Mouse (Mus musculus) C2C12 (cell line): Measurements from ENCODE around the gene Nsun7. TPM values are rescaled to one million over a fixed set of nuclear protein-coding genes. Genes with fewer than 3 reads are reported as not detected.

Experiments
- H3K27me3 ChIP-seq: one replicate; pipeline ENCODE4 v1.6.1; 2011; ENCODE audit not compliant: control insufficient read depth, insufficient read depth, insufficient read length
- H3K36me3 ChIP-seq: one replicate; pipeline ENCODE4 v1.6.1; 2011; ENCODE audit not compliant: control insufficient read depth, insufficient read depth
- H3K4me3 ChIP-seq: one replicate; pipeline ENCODE4 v1.5.1; 2011; ENCODE audit warnings: mild to moderate bottlenecking, control low read depth; ENCODE audit not compliant: poor library complexity, insufficient read depth, severe bottlenecking
- H3K79me2 ChIP-seq: one replicate; pipeline ENCODE4 v1.6.1; 2011; ENCODE audit not compliant: control insufficient read depth, insufficient read depth
- H3K79me3 ChIP-seq: one replicate; pipeline ENCODE4 v1.6.1; 2011; ENCODE audit warnings: low read depth, control low read depth
- H3ac ChIP-seq: one replicate; pipeline ENCODE3; 2011; ENCODE audit warnings: low read depth; ENCODE audit not compliant: control insufficient read depth, insufficient read length
- CEBPB ChIP-seq: IDR thresholded peaks from one replicate; pipeline ENCODE4 v1.6.1; 2011; ENCODE audit warnings: low read depth, mild to moderate bottlenecking, control low read depth, moderate library complexity
- CTCF ChIP-seq: IDR thresholded peaks from one replicate; pipeline ENCODE4 v1.5.1; 2011; ENCODE audit not compliant: control insufficient read depth, insufficient read depth, insufficient read length
- FOSL1 ChIP-seq: IDR thresholded peaks from one replicate; pipeline ENCODE4 v1.8.0; 2011; ENCODE audit warnings: mild to moderate bottlenecking, low read length; ENCODE audit not compliant: poor library complexity, insufficient read depth, severe bottlenecking
- MAX ChIP-seq: IDR thresholded peaks from one replicate; pipeline ENCODE4 v1.6.1; 2011; ENCODE audit warnings: mild to moderate bottlenecking, control low read depth
- MYOD1 ChIP-seq: IDR thresholded peaks from one replicate; pipeline ENCODE4 v1.6.1; 2011; ENCODE audit warnings: low read depth; ENCODE audit not compliant: control insufficient read depth, insufficient read length
- MYOG ChIP-seq: IDR thresholded peaks from one replicate; pipeline ENCODE4 v1.6.1; 2011; ENCODE audit not compliant: control insufficient read depth, insufficient read length; ENCODE audit errors: extremely low read depth
- USF1 ChIP-seq: IDR thresholded peaks from one replicate; pipeline ENCODE4 v1.6.1; 2011; ENCODE audit warnings: low read depth, mild to moderate bottlenecking, control low read depth, moderate library complexity
- polyA plus RNA-seq: library from polyadenylated mRNA; unstranded; fragments of >200 nt; fragmentation: generic; extraction: Trizol; gene quantifications from one replicate; pipeline ENCODE4 v1.2.1, GENCODE M21; 2012; ENCODE audit warnings: missing spikeins

The Nsun7 gene
- polyA plus RNA-seq, 1 experiment: 0.02 TPM

DNA sequence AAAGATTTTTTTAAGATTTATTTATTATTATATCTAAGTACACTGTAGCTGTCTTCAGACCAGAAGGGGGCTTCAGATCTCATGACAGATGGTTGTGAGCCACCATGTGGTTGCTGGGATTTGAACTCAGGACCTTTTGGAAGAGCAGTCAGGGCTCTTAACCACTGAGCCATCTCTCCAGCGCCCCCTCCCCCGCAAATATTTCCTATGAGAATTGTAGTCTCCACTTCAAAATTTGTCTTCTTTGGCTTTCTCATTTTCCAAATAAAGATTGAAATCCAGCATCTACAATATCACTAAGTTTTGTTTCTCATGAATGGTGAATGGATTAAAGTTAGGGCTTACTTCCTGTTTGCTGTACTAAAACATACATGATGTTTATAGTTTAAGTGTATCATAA is 2.8 kb downstream of the Nsun7 start:
- Histone ChIP-seq H3K4me3 (no peak overlapping the region), H3ac (no peak overlapping the region), H3K79me3 (no peaks in the 10 kb centered on the region), H3K36me3 (no peaks in the 10 kb centered on the region), H3K27me3 (no peaks in the 10 kb centered on the region), H3K79me2 (no peaks in the 10 kb centered on the region)
- no peak for TF ChIP-seq MAX
- no peak for TF ChIP-seq USF1
- TF ChIP-seq CEBPB: no peak
- no peak for TF ChIP-seq CTCF
- no peak for TF ChIP-seq MYOD1
- no peak for TF ChIP-seq MYOG
- no peak for TF ChIP-seq FOSL1

- no peaks in the 10 kb centered on the region for H3K79me2 ChIP-seq
- no peaks in the 10 kb centered on the region for H3K79me3 ChIP-seq
- no peak overlapping the region for H3K4me3 ChIP-seq
- H3K36me3 ChIP-seq: no peaks in the 10 kb centered on the region
- TF ChIP-seq MYOG (no peak), MAX (no peak), CEBPB (no peak), MYOD1 (no peak), FOSL1 (no peak), CTCF (no peak), USF1 (no peak)
- no peaks in the 10 kb centered on the region for H3K27me3 ChIP-seq
- H3ac ChIP-seq: no peak overlapping the region
These were observed 3.7 kb downstream of the Nsun7 start for GRCm38 (mm10) chr5:66263398-66263797.

GRCm38 (mm10) chr5:66269616-66270015 is 9.9 kb downstream of the Nsun7 start:
- no peaks in the 10 kb centered on the region for H3K36me3 ChIP-seq
- no peaks in the 10 kb centered on the region for H3K79me3 ChIP-seq
- no peak overlapping the region for H3ac ChIP-seq
- no peaks in the 10 kb centered on the region for H3K27me3 ChIP-seq
- TF ChIP-seq CEBPB: peak; percentile 19
- TF ChIP-seq MAX: no peak
- TF ChIP-seq FOSL1: no peak
- H3K4me3 ChIP-seq: no peak overlapping the region
- H3K79me2 ChIP-seq: no peaks in the 10 kb centered on the region

DNA sequence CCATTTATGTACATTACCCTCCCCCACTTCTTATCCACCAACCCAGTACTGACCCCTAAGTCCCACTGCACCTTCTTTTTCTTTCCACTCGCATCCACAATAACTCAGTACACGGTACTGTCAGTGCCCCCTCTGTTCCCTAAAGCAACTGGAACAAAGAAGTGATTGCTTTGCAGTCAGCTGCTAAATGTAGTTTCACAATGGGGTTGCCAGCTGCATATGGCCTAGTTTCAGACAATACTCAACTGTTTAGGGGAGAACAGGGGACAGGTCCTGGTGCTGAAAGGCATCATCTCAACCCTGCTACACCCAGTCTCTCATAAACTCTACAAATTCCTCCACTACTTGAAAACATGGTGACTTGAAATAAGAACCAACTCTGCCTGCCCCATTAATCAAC is 11.4 kb downstream of the Nsun7 start:
- TF ChIP-seq MYOD1: no peak
- no peak for TF ChIP-seq MAX
- no peak for TF ChIP-seq CEBPB
- no peak for TF ChIP-seq FOSL1
- no peak for TF ChIP-seq USF1
- no peak for TF ChIP-seq CTCF
- TF ChIP-seq MYOG: no peak
- Histone ChIP-seq H3K36me3 (no peaks in the 10 kb centered on the region), H3ac (no peak overlapping the region), H3K79me2 (no peaks in the 10 kb centered on the region), H3K27me3 (no peaks in the 10 kb centered on the region), H3K4me3 (no peak overlapping the region), H3K79me3 (no peaks in the 10 kb centered on the region)

GRCm38 (mm10) chr5:66274417-66274816 is 14.7 kb downstream of the Nsun7 start:
- Histone ChIP-seq H3K36me3 (no peaks in the 10 kb centered on the region), H3ac (no peak overlapping the region), H3K79me2 (no peaks in the 10 kb centered on the region), H3K27me3 (no peaks in the 10 kb centered on the region), H3K4me3 (no peak overlapping the region), H3K79me3 (no peaks in the 10 kb centered on the region)
- no peak for TF ChIP-seq FOSL1
- TF ChIP-seq CTCF: no peak
- TF ChIP-seq CEBPB: no peak
- no peak for TF ChIP-seq MYOD1
- no peak for TF ChIP-seq USF1
- TF ChIP-seq MYOG: no peak

- Histone ChIP-seq H3K4me3 (no peak overlapping the region), H3K79me3 (no peaks in the 10 kb centered on the region), H3K36me3 (no peaks in the 10 kb centered on the region), H3K27me3 (no peaks in the 10 kb centered on the region), H3ac (no peak overlapping the region), H3K79me2 (no peaks in the 10 kb centered on the region)
- TF ChIP-seq USF1: no peak
- no peak for TF ChIP-seq FOSL1
- TF ChIP-seq MAX: no peak
- TF ChIP-seq MYOD1: no peak
- no peak for TF ChIP-seq CEBPB
- no peak for TF ChIP-seq CTCF
- TF ChIP-seq MYOG: no peak
These were observed 20.0 kb downstream of the Nsun7 start for GRCm38 (mm10) chr5:66279650-66280049.
